Mouse (Mus musculus): Measurements from ENCODE around the gene Slc30a10. TPM values are rescaled to one million over a fixed set of nuclear protein-coding genes. Genes with fewer than 3 reads are reported as not detected.

Slc30a10 gene
- polyA plus RNA-seq, 1 experiment from 2014 or later, result 0.08 TPM

GRCm38 (mm10) chr1:185430488-185430887 is 24.2 kb upstream of the Slc30a10 start:
- no peak for TF ChIP-seq CTCF (IDR thresholded peaks at IDR 0.05; ENCODE audit: low read depth)
- H3K36me3 ChIP-seq (ENCODE audit: insufficient read depth, low read length), result peaks cover 31% of the 10 kb centered on the region
- no peaks in the 10 kb centered on the region for H3K4me1 ChIP-seq (replicated peaks; ENCODE audit: insufficient read depth, low read length)
- WGBS, result 93% methylated on average over 5 of the region's 5 CpGs
- no peak overlapping the region for H3K9ac ChIP-seq (ENCODE audit: low read depth, low read length)
- no peak overlapping the region for H3K4me2 ChIP-seq (ENCODE audit: low read length)
- no peak overlapping the region for H3K4me3 ChIP-seq (replicated peaks; ENCODE audit: low read depth, low read length)
- no peak for ATAC-seq (replicated peaks; ENCODE audit: low FRiP score, low read depth)
- no peak for DNase-seq (ENCODE audit: low spot score)
- H3K9me3 ChIP-seq (replicated peaks; ENCODE audit: low read length), result no peaks in the 10 kb centered on the region
- no peaks in the 10 kb centered on the region for H3K27me3 ChIP-seq (ENCODE audit: insufficient read depth, low read length)
- H3K27ac ChIP-seq, result no peak overlapping the region

DNA sequence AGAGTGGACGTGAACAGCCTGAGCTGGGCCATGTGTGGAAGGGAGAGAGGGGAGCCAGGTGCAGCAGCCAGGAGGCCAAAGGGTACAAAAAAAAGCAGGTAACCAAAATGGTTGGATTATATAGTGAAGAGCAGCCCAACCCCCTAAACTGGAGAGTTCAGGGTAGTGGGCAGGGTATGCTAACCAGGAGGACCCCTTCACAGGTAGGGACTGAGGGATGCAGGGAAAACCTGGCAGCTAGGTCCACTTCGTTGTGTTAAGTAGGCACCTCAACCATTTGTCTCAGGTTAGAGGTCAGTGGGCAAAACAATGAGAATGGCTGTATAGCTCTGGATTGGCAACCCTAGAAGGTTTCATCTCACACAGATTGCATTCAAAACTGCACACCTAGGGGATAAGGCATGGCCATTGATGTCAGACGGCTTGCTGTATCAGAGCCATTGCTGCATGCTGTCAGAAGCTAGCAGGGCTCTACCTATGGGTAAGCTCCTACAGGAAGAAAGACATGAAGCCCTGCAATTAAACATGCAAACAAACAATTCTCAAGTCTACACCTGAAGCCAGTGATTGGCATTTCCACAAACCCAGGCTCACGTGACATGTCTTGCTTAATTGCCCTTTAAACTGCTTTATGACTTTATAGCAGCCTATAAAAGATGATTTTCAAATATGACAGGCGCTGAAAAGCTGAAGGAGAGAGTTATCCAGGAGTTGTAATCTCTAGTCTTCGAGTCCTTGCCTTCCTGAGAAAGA is 23.2 kb upstream of the Slc30a10 start:
- H3K27ac ChIP-seq, result no peak overlapping the region
- H3K36me3 ChIP-seq (ENCODE audit: insufficient read depth, low read length), result peaks cover 25% of the 10 kb centered on the region
- ATAC-seq (replicated peaks; ENCODE audit: low FRiP score, low read depth), result no peak
- no peak overlapping the region for H3K9ac ChIP-seq (ENCODE audit: low read depth, low read length)
- no peak for TF ChIP-seq CTCF (IDR thresholded peaks at IDR 0.05; ENCODE audit: low read depth)
- H3K27me3 ChIP-seq (ENCODE audit: insufficient read depth, low read length), result no peaks in the 10 kb centered on the region
- no peak for DNase-seq (ENCODE audit: low spot score)
- no peak overlapping the region for H3K4me2 ChIP-seq (ENCODE audit: low read length)
- no peaks in the 10 kb centered on the region for H3K4me1 ChIP-seq (replicated peaks; ENCODE audit: insufficient read depth, low read length)
- no peak overlapping the region for H3K4me3 ChIP-seq (replicated peaks; ENCODE audit: low read depth, low read length)
- H3K9me3 ChIP-seq (replicated peaks; ENCODE audit: low read length), result no peaks in the 10 kb centered on the region
- 60% methylated on average over 6 of the region's 6 CpGs for WGBS

- ATAC-seq (replicated peaks; ENCODE audit: low FRiP score, low read depth) (no peak), DNase-seq (ENCODE audit: low spot score) (no peak)
- Histone ChIP-seq H3K36me3 (ENCODE audit: insufficient read depth, low read length) (peaks cover 22% of the 10 kb centered on the region), H3K4me3 (replicated peaks; ENCODE audit: low read depth, low read length) (no peak overlapping the region), H3K4me2 (ENCODE audit: low read length) (no peak overlapping the region), H3K9ac (ENCODE audit: low read depth, low read length) (no peak overlapping the region), H3K27me3 (ENCODE audit: insufficient read depth, low read length) (no peaks in the 10 kb centered on the region), H3K9me3 (replicated peaks; ENCODE audit: low read length) (no peaks in the 10 kb centered on the region), H3K4me1 (replicated peaks; ENCODE audit: insufficient read depth, low read length) (no peaks in the 10 kb centered on the region), H3K27ac (no peak overlapping the region)
- 74% methylated on average over 13 of the region's 13 CpGs for WGBS
- no peak for TF ChIP-seq CTCF (IDR thresholded peaks at IDR 0.05; ENCODE audit: low read depth)
Observed at GRCm38 (mm10) chr1:185431998-185432317, 22.7 kb upstream of the Slc30a10 start.

GRCm38 (mm10) chr1:185433112-185433511 is 21.5 kb upstream of the Slc30a10 start:
- Histone ChIP-seq H3K27me3 (ENCODE audit: insufficient read depth, low read length) (no peaks in the 10 kb centered on the region), H3K9ac (ENCODE audit: low read depth, low read length) (no peak overlapping the region), H3K4me2 (ENCODE audit: low read length) (no peak overlapping the region), H3K36me3 (ENCODE audit: insufficient read depth, low read length) (peaks cover 13% of the 10 kb centered on the region), H3K4me1 (replicated peaks; ENCODE audit: insufficient read depth, low read length) (no peaks in the 10 kb centered on the region), H3K27ac (no peak overlapping the region), H3K9me3 (replicated peaks; ENCODE audit: low read length) (no peaks in the 10 kb centered on the region), H3K4me3 (replicated peaks; ENCODE audit: low read depth, low read length) (no peak overlapping the region)
- ATAC-seq (replicated peaks; ENCODE audit: low FRiP score, low read depth) (no peak), DNase-seq (ENCODE audit: low spot score) (peak; percentile 2)
- WGBS, result 64% methylated on average over 6 of the region's 6 CpGs
- no peak for TF ChIP-seq CTCF (IDR thresholded peaks at IDR 0.05; ENCODE audit: low read depth)

DNA sequence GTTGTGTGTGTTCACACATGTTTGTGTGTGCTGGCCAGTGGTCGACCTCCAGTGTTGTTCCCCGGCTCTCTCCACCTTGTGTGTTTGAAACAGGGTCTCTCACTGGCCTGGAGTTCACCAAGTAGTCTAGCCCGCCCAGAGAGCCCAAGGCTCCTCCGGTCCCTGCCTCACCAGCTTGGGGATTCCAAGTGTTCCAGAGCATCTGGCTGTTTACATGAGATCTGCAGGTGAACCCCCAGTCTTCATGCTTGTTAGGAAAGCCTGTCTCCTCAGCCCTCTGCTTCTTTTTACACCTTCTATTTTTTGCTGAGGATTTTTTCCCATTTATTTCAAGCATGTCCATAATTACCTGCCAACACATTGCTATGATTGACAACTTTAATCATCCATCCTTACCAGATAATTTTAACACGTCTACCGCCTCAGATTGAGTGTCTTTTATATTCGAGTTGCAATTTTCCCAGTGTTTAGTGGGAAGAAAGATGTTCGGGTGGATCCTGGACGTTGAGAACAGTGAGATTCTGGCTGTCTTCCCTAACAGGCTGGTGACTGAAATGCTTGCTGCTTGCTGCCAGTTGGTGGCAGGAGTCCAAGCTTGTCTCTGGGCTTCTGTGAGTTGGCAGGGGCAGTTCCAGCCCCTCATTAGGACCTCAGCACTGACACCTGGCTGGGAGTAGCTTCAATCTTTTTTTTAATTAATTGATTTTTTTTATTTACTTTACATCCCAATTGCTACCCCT is 15.6 kb upstream of the Slc30a10 start:
- Histone ChIP-seq H3K4me2 (ENCODE audit: low read length) (no peak overlapping the region), H3K9me3 (replicated peaks; ENCODE audit: low read length) (no peaks in the 10 kb centered on the region), H3K27me3 (ENCODE audit: insufficient read depth, low read length) (no peaks in the 10 kb centered on the region), H3K9ac (ENCODE audit: low read depth, low read length) (no peak overlapping the region), H3K4me3 (replicated peaks; ENCODE audit: low read depth, low read length) (no peak overlapping the region), H3K27ac (no peak overlapping the region), H3K36me3 (ENCODE audit: insufficient read depth, low read length) (no peaks in the 10 kb centered on the region), H3K4me1 (replicated peaks; ENCODE audit: insufficient read depth, low read length) (no peaks in the 10 kb centered on the region)
- WGBS, result 65% methylated on average over 9 of the region's 9 CpGs
- ATAC-seq (replicated peaks; ENCODE audit: low FRiP score, low read depth), result no peak
- TF ChIP-seq CTCF (IDR thresholded peaks at IDR 0.05; ENCODE audit: low read depth), result peak; percentile 41; the same call in 1 of the 2 replicates
- DNase-seq (ENCODE audit: low spot score), result no peak

DNA sequence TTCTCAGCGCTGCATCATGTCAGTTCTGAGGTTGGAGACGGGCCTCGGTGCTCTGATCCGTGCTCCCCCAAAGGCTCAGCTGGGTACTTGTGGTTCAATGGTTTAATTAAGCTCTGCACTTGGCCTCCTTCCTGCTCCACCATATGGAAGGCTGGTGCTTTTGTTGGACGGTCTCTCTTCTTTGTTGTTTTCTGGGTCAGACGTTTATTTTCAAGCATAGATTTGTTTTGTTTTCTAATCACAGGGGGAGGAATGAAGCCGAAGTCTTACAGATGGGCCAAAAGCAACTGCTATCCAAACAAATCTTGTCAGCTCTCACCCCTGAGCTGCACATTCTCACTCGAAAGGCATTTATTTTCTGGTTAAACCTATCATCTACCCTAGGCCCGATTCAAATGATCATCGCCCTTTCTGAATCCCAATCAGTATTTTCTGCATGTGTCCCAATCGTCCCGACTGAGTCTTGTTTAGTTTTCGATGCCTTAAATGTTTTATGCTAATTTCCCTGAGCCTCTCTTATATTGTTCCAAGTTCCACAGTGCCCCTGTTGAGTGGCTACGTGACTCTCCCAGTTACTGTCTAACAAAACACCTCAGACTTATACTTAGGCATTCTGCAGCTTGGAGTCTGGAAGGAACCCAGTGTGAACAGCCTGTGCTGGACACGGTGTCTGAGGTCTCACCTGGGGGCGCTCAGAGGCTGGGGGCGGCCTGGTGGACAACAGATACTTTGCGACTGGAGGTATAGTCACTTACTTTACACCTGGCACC is 12.8 kb upstream of the Slc30a10 start:
- DNase-seq (ENCODE audit: low spot score) (peak; percentile 15), ATAC-seq (replicated peaks; ENCODE audit: low FRiP score, low read depth) (no peak)
- Histone ChIP-seq H3K4me2 (ENCODE audit: low read length) (no peak overlapping the region), H3K36me3 (ENCODE audit: insufficient read depth, low read length) (no peaks in the 10 kb centered on the region), H3K9ac (ENCODE audit: low read depth, low read length) (no peak overlapping the region), H3K4me3 (replicated peaks; ENCODE audit: low read depth, low read length) (no peak overlapping the region), H3K4me1 (replicated peaks; ENCODE audit: insufficient read depth, low read length) (no peaks in the 10 kb centered on the region), H3K9me3 (replicated peaks; ENCODE audit: low read length) (no peaks in the 10 kb centered on the region), H3K27ac (no peak overlapping the region), H3K27me3 (ENCODE audit: insufficient read depth, low read length) (no peaks in the 10 kb centered on the region)
- no peak for TF ChIP-seq CTCF (IDR thresholded peaks at IDR 0.05; ENCODE audit: low read depth)
- 62% methylated on average over 18 of the region's 18 CpGs for WGBS
